Mouse (Mus musculus): ENCODE measurements around the gene Obscn. TPM values are rescaled to one million over a fixed set of nuclear protein-coding genes. Genes with fewer than 3 reads are reported as not detected.
A peak's percentile ranks its signal among the peaks of the same experiment; 100 is the strongest.

Obscn gene
- 0.04 and 0.62 TPM in 2 replicates for polyA plus RNA-seq (2014; fragmentation: Nextera tagmentation; extraction: Ambion mirVana)

DNA sequence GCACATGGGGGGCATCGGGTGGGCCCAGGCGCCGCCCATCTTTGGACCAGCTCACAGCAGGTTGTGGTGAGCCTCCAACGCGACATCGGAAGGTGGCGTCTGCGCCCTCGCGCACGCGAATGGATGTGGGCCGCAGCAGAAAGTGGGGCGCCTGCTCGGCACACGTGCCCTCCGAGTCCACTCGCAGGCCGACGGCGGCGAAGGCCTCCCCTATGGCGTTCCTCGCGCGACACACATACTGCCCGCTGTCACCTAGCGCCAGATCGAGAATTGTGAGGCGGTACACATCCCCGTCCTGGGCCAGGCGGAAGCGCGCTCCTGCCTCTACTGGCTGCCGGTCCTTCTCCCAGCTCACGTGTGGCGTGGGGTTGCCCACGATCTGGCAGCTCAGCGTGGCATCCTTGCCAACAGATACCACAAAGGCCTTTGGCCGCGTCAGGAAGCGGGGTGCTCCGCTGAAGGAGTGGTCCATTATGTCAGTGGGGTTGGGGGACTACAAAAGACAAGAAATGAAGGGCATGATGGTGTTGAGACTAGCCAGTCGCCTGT is at the start of gene Obscn:
Gene Obscn (minus strand): TSS at position 499 of the 549 bp plus-strand sequence.
- Histone ChIP-seq H3K27me3 (ENCODE audit: control insufficient read depth, insufficient read depth, low read length) (peaks cover 47% of the 10 kb centered on the region), H3K9ac (replicated peaks; ENCODE audit: low read length) (no peak within 1 kb of the TSS)
- WGBS, result 20% methylated on average over 43 of the region's 44 CpGs

DNA sequence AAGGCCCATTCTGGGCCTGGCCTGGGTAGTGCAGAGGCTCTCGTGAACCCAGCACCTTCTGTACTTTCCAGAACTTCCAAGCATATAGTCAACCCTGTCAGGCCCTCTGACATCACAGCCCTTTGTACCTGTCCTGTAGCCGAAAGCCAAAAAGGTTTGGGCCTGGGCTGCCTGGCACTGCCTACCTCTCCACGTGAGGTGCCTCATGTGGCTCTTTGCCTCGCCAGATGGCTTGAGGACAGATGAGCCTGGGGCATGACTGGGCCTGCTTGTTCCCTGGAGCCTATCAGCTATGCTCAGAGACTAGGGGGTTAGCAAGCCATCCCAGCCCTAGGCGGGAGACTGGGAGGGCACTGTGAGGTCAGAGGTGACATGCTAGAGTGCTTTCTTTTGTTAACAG is 49.3 kb upstream of the Obscn start:
- no peaks in the 10 kb centered on the region for H3K4me1 ChIP-seq (ENCODE audit: control insufficient read depth, insufficient read depth, low read length)
- H3K27ac ChIP-seq (replicated peaks; ENCODE audit: low read depth, low read length), result no peak overlapping the region
- WGBS, result 82% methylated on average over 5 of the region's 5 CpGs
- H3K4me2 ChIP-seq (ENCODE audit: low read depth, low read length), result no peak overlapping the region
- ATAC-seq (replicated peaks; ENCODE audit: insufficient number of reproducible peaks, low FRiP score, low TSS enrichment, low read depth), result no peak
- H3K9ac ChIP-seq (replicated peaks; ENCODE audit: low read length), result no peak overlapping the region
- no peak for DNase-seq (ENCODE audit: low spot score)
- H3K9me3 ChIP-seq (replicated peaks; ENCODE audit: control insufficient read depth, low read length), result no peaks in the 10 kb centered on the region
- no peak overlapping the region for H3K4me3 ChIP-seq (ENCODE audit: low read depth, low read length)
- peaks cover 4% of the 10 kb centered on the region for H3K36me3 ChIP-seq (replicated peaks; ENCODE audit: control insufficient read depth, insufficient read depth, low read depth, low read length)
- no peaks in the 10 kb centered on the region for H3K27me3 ChIP-seq (ENCODE audit: control insufficient read depth, insufficient read depth, low read length)

More for the DNA sequence above, at the start of gene Obscn:
- ATAC-seq (replicated peaks; ENCODE audit: insufficient number of reproducible peaks, low FRiP score, low TSS enrichment, low read depth) (no peak), DNase-seq (ENCODE audit: low spot score) (no peak)
- peak within 1 kb of the TSS; percentile 37 for H3K4me2 ChIP-seq (ENCODE audit: low read depth, low read length)
- H3K36me3 ChIP-seq (replicated peaks; ENCODE audit: control insufficient read depth, insufficient read depth, low read depth, low read length), result no peaks in the 10 kb centered on the region
- no peaks in the 10 kb centered on the region for H3K9me3 ChIP-seq (replicated peaks; ENCODE audit: control insufficient read depth, low read length)
- H3K27ac ChIP-seq (replicated peaks; ENCODE audit: low read depth, low read length), result no peak within 1 kb of the TSS
- H3K4me1 ChIP-seq (ENCODE audit: control insufficient read depth, insufficient read depth, low read length), result peaks cover 2% of the 10 kb centered on the region; the same call in 1 of the 2 replicates
- peak within 1 kb of the TSS; percentile 12; the same call in 1 of the 2 replicates for H3K4me3 ChIP-seq (ENCODE audit: low read depth, low read length)

GRCm38 (mm10) chr11:59183821-59184220 is 47.6 kb upstream of the Obscn start:
- H3K27me3 ChIP-seq (ENCODE audit: control insufficient read depth, insufficient read depth, low read length), result no peaks in the 10 kb centered on the region
- no peak overlapping the region for H3K9ac ChIP-seq (replicated peaks; ENCODE audit: low read length)
- no peak overlapping the region for H3K4me2 ChIP-seq (ENCODE audit: low read depth, low read length)
- peak; percentile 54 for DNase-seq (ENCODE audit: low spot score)
- peaks cover 4% of the 10 kb centered on the region for H3K36me3 ChIP-seq (replicated peaks; ENCODE audit: control insufficient read depth, insufficient read depth, low read depth, low read length)
- no peak overlapping the region for H3K27ac ChIP-seq (replicated peaks; ENCODE audit: low read depth, low read length)
- no peaks in the 10 kb centered on the region for H3K4me1 ChIP-seq (ENCODE audit: control insufficient read depth, insufficient read depth, low read length)
- no peaks in the 10 kb centered on the region for H3K9me3 ChIP-seq (replicated peaks; ENCODE audit: control insufficient read depth, low read length)
- WGBS, result 44% methylated on average over 3 of the region's 3 CpGs
- no peak overlapping the region for H3K4me3 ChIP-seq (ENCODE audit: low read depth, low read length)
- ATAC-seq (replicated peaks; ENCODE audit: insufficient number of reproducible peaks, low FRiP score, low TSS enrichment, low read depth), result no peak

GRCm38 (mm10) chr11:59182864-59183331 is 46.7 kb upstream of the Obscn start, which contains the start of gene Gjc2:
Gene Gjc2, minus strand, starts transcription at chr11:59183213.
- 37% methylated on average over 3 of the region's 3 CpGs for WGBS

DNA sequence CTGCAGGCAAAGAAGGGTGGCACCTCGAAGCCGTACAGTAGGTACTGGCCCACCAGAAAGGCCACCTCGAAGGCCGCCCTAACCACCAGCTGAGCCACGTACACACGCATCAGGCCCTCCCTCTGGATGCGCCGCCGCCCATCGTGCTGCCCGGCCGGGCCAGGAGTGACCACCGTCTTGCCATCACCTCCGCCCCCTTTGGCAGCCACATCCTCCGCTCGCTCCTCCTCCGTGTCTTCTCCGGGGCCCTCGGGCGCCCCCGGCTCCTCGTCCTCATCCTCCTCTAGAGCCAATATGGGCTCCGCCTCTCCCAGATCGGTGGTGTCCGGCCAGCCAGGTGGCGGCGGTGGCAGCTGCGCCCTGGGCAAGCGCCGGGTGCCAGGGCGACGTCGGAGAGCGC is 40.7 kb upstream of the Obscn start:
- Histone ChIP-seq H3K4me3 (ENCODE audit: low read depth, low read length) (no peak overlapping the region), H3K4me1 (ENCODE audit: control insufficient read depth, insufficient read depth, low read length) (0 out of 2 replicates have a peak, but pooled peaks cover 2% of the 10 kb centered on the region), H3K36me3 (replicated peaks; ENCODE audit: control insufficient read depth, insufficient read depth, low read depth, low read length) (no peaks in the 10 kb centered on the region), H3K4me2 (ENCODE audit: low read depth, low read length) (peak overlapping the region; percentile 7; the same call in 1 of the 2 replicates), H3K9me3 (replicated peaks; ENCODE audit: control insufficient read depth, low read length) (no peaks in the 10 kb centered on the region), H3K27me3 (ENCODE audit: control insufficient read depth, insufficient read depth, low read length) (peaks cover 43% of the 10 kb centered on the region), H3K9ac (replicated peaks; ENCODE audit: low read length) (no peak overlapping the region), H3K27ac (replicated peaks; ENCODE audit: low read depth, low read length) (no peak overlapping the region)
- ATAC-seq (replicated peaks; ENCODE audit: insufficient number of reproducible peaks, low FRiP score, low TSS enrichment, low read depth) (no peak), DNase-seq (ENCODE audit: low spot score) (no peak)
- WGBS, result 7% methylated on average over 29 of the region's 34 CpGs

More at GRCm38 (mm10) chr11:59182864-59183331, 46.7 kb upstream of the Obscn start, which contains the start of gene Gjc2:
- H3K4me3 ChIP-seq (ENCODE audit: low read depth, low read length), result no peak within 1 kb of the TSS
- ATAC-seq (replicated peaks; ENCODE audit: insufficient number of reproducible peaks, low FRiP score, low TSS enrichment, low read depth) (no peak), DNase-seq (ENCODE audit: low spot score) (no peak)
- H3K36me3 ChIP-seq (replicated peaks; ENCODE audit: control insufficient read depth, insufficient read depth, low read depth, low read length), result peaks cover 4% of the 10 kb centered on the region
- no peaks in the 10 kb centered on the region for H3K9me3 ChIP-seq (replicated peaks; ENCODE audit: control insufficient read depth, low read length)
- H3K9ac ChIP-seq (replicated peaks; ENCODE audit: low read length), result no peak within 1 kb of the TSS; the same call in 1 of the 2 replicates
- no peak within 1 kb of the TSS for H3K4me2 ChIP-seq (ENCODE audit: low read depth, low read length)
- no peaks in the 10 kb centered on the region for H3K4me1 ChIP-seq (ENCODE audit: control insufficient read depth, insufficient read depth, low read length)
- peaks cover 7% of the 10 kb centered on the region for H3K27me3 ChIP-seq (ENCODE audit: control insufficient read depth, insufficient read depth, low read length)
- H3K27ac ChIP-seq (replicated peaks; ENCODE audit: low read depth, low read length), result no peak within 1 kb of the TSS

DNA sequence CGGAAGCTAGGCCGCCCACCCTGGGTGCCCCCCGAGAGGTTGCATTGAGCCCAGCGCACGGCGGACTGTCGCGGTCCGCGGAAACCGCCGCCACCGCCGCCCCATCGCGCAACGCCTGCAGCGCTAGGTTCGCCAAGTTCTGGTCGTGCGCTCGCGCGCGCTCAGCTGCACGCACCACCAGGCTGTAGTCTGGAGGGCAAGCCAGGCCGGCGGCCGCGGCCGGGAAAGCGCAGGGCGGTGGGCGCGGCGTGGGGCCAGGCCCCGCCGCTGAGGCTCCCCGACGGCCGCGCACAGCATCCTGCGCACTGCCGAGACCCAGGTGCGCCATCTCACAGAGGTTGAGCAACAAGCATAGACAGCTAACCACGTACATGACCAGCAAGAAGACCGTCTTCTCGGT is 40.3 kb upstream of the Obscn start:
- ATAC-seq (replicated peaks; ENCODE audit: insufficient number of reproducible peaks, low FRiP score, low TSS enrichment, low read depth) (no peak), DNase-seq (ENCODE audit: low spot score) (no peak)
- Histone ChIP-seq H3K4me3 (ENCODE audit: low read depth, low read length) (peak overlapping the region; percentile 5; the same call in 1 of the 2 replicates), H3K9me3 (replicated peaks; ENCODE audit: control insufficient read depth, low read length) (no peaks in the 10 kb centered on the region), H3K4me2 (ENCODE audit: low read depth, low read length) (peak overlapping the region; percentile 7; the same call in 1 of the 2 replicates), H3K4me1 (ENCODE audit: control insufficient read depth, insufficient read depth, low read length) (0 out of 2 replicates have a peak, but pooled peaks cover 2% of the 10 kb centered on the region), H3K9ac (replicated peaks; ENCODE audit: low read length) (no peak overlapping the region), H3K27ac (replicated peaks; ENCODE audit: low read depth, low read length) (no peak overlapping the region), H3K36me3 (replicated peaks; ENCODE audit: control insufficient read depth, insufficient read depth, low read depth, low read length) (no peaks in the 10 kb centered on the region), H3K27me3 (ENCODE audit: control insufficient read depth, insufficient read depth, low read length) (peaks cover 43% of the 10 kb centered on the region)
- WGBS, result 4% methylated on average over 48 of the region's 48 CpGs

DNA sequence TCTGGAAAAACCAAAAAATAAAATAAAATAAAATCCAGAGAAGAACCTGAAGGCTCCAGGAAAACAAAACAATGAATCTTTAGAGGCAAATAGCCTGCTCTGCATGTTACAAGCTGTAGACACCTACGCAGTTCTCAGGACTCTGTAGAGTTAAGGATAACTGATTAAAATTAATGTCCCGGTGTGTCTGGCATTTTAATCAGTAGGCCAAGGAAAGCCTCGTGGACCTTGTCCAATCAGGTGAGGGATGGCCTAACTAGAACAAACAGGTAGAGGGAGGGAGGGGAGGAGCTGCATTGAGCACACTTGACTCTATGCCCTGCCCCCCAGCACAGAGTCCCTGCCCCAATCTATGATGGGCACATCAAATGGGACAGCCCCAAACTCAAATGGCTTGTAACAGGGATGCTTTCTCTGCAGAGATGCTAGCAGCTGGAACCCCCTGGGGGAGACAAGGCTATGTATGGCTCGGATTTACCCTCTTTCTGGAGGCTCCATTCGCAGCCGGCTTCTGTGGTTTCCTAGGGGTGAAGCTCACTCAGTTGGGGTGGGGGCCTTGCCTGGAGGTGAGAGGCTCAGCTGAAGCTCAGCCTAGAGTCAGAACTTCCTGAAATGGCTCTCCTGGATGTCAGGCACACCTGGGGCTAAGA is 38.1 kb upstream of the Obscn start:
- peaks cover 43% of the 10 kb centered on the region for H3K27me3 ChIP-seq (ENCODE audit: control insufficient read depth, insufficient read depth, low read length)
- no peak overlapping the region for H3K4me2 ChIP-seq (ENCODE audit: low read depth, low read length)
- WGBS, result 67% methylated on average over 6 of the region's 6 CpGs
- no peak overlapping the region for H3K27ac ChIP-seq (replicated peaks; ENCODE audit: low read depth, low read length)
- no peak for ATAC-seq (replicated peaks; ENCODE audit: insufficient number of reproducible peaks, low FRiP score, low TSS enrichment, low read depth)
- H3K9me3 ChIP-seq (replicated peaks; ENCODE audit: control insufficient read depth, low read length), result no peaks in the 10 kb centered on the region
- no peak for DNase-seq (ENCODE audit: low spot score)
- H3K36me3 ChIP-seq (replicated peaks; ENCODE audit: control insufficient read depth, insufficient read depth, low read depth, low read length), result no peaks in the 10 kb centered on the region
- 0 out of 2 replicates have a peak, but pooled peaks cover 2% of the 10 kb centered on the region for H3K4me1 ChIP-seq (ENCODE audit: control insufficient read depth, insufficient read depth, low read length)
- no peak overlapping the region for H3K9ac ChIP-seq (replicated peaks; ENCODE audit: low read length)
- H3K4me3 ChIP-seq (ENCODE audit: low read depth, low read length), result no peak overlapping the region

GRCm38 (mm10) chr11:59170549-59170948 is 34.3 kb upstream of the Obscn start:
- H3K4me2 ChIP-seq (ENCODE audit: low read depth, low read length), result no peak overlapping the region
- H3K9ac ChIP-seq (replicated peaks; ENCODE audit: low read length), result no peak overlapping the region
- no peaks in the 10 kb centered on the region for H3K36me3 ChIP-seq (replicated peaks; ENCODE audit: control insufficient read depth, insufficient read depth, low read depth, low read length)
- WGBS, result 77% methylated on average over 4 of the region's 4 CpGs
- DNase-seq (ENCODE audit: low spot score) (no peak), ATAC-seq (replicated peaks; ENCODE audit: insufficient number of reproducible peaks, low FRiP score, low TSS enrichment, low read depth) (no peak)
- no peaks in the 10 kb centered on the region for H3K4me1 ChIP-seq (ENCODE audit: control insufficient read depth, insufficient read depth, low read length)
- H3K27me3 ChIP-seq (ENCODE audit: control insufficient read depth, insufficient read depth, low read length), result peaks cover 13% of the 10 kb centered on the region
- no peaks in the 10 kb centered on the region for H3K9me3 ChIP-seq (replicated peaks; ENCODE audit: control insufficient read depth, low read length)
- H3K4me3 ChIP-seq (ENCODE audit: low read depth, low read length), result no peak overlapping the region
- H3K27ac ChIP-seq (replicated peaks; ENCODE audit: low read depth, low read length), result no peak overlapping the region

Measured in embryonic facial prominence, embryonic 11.5 days (tissue).